Mouse (Mus musculus) liver, postnatal 0 days (tissue): Measurements from ENCODE around the gene Aebp1.

Source experiments
- CTCF ChIP-seq: sonication (generic); IDR thresholded peaks from 2 replicates; pipeline ENCODE4 v1.5.1; 2016; ENCODE audit warnings: antibody characterized with exemption, low read depth
- EP300 ChIP-seq: IDR thresholded peaks from 2 replicates; pipeline ENCODE4 v1.6.1; 2016; ENCODE audit warnings: antibody characterized with exemption, low read depth, mild to moderate bottlenecking

- no peak for TF ChIP-seq CTCF
- no peak for TF ChIP-seq EP300
These were observed 35.5 kb downstream of the Aebp1 start for GRCm38 (mm10) chr11:5897230-5897629.
